Mouse (Mus musculus) heart, embryonic 11.5 days (tissue): ENCODE measurements around the gene Fam193a. TPM values are rescaled to one million over a fixed set of nuclear protein-coding genes. Genes with fewer than 3 reads are reported as not detected.
A peak's percentile ranks its signal among the peaks of the same experiment; 100 is the strongest.

Experiments
- ATAC-seq: fragments of 200-750 bp; cut with Nextera tagmentation; replicated peaks from 2 replicates; pipeline ENCODE4 v1.8.0; 2017; ENCODE audit warnings: moderate library complexity; ENCODE audit not compliant: insufficient number of reproducible peaks, low FRiP score, low TSS enrichment
- H3K27ac ChIP-seq: fragments of 300-500 bp; sonication (generic); 2 replicates; pipeline ENCODE4 v1.5.1; 2014; ENCODE audit warnings: mild to moderate bottlenecking, low read depth, low read length
- H3K27me3 ChIP-seq: fragments of 300-500 bp; sonication (generic); 2 replicates; pipeline ENCODE4 v1.6.1; 2014; ENCODE audit warnings: mild to moderate bottlenecking, low read length, mixed read lengths; ENCODE audit not compliant: control insufficient read depth, insufficient read depth
- H3K36me3 ChIP-seq: fragments of 300-500 bp; sonication (generic); 2 replicates; pipeline ENCODE4 v1.6.1; 2014; ENCODE audit warnings: mild to moderate bottlenecking, low read length, moderate library complexity, mixed read lengths; ENCODE audit not compliant: control insufficient read depth, insufficient read depth
- H3K4me1 ChIP-seq: fragments of 300-500 bp; sonication (generic); 2 replicates; pipeline ENCODE4 v1.6.1; 2014; ENCODE audit warnings: low read length; ENCODE audit not compliant: control insufficient read depth, insufficient read depth
- H3K4me2 ChIP-seq: fragments of 300-500 bp; sonication (generic); 2 replicates; pipeline ENCODE4 v1.6.1; 2014; ENCODE audit warnings: mild to moderate bottlenecking, moderate library complexity
- H3K4me3 ChIP-seq: fragments of 300-500 bp; sonication (generic); 2 replicates; pipeline ENCODE4 v1.5.1; 2014; ENCODE audit warnings: low read depth, low read length
- H3K9ac ChIP-seq: fragments of 300-500 bp; sonication (generic); 2 replicates; pipeline ENCODE4 v1.6.1; 2014; ENCODE audit warnings: mild to moderate bottlenecking, low read depth, low read length, moderate library complexity
- H3K9me3 ChIP-seq: fragments of 300-500 bp; sonication (generic); replicated peaks from 2 replicates; pipeline ENCODE4 v1.6.1; 2016; ENCODE audit warnings: low read length; ENCODE audit not compliant: control insufficient read depth
- WGBS: fragments of 180-500 bp; shearing (Covaris S2); extraction: QIAGEN DNeasy Blood & Tissue Kit; methylation state at CpG from one replicate; pipeline ENCODE4 v1.1.7; 2014; ENCODE audit not compliant: insufficient replicate concordance; 5-methylcytosine and 5-hydroxymethylcytosine counted together
- polyA plus RNA-seq: library from polyadenylated mRNA; unstranded; fragments of >200 nt; fragmentation: Nextera tagmentation; extraction: Ambion mirVana; gene quantifications from 2 replicates; pipeline ENCODE4 v1.2.1, GENCODE M21; 2014

Gene Fam193a
- polyA plus RNA-seq, 1 experiment from 2014 or later, result 12.0 TPM

- no peak overlapping the region for H3K27ac ChIP-seq
- no peak for ATAC-seq
- no peak overlapping the region for H3K9ac ChIP-seq
- no peaks in the 10 kb centered on the region; the same call in none of the 2 replicates for H3K27me3 ChIP-seq
- 54% methylated on average over 4 of the region's 4 CpGs for WGBS
- no peaks in the 10 kb centered on the region for H3K36me3 ChIP-seq
- no peak overlapping the region; the same call in 1 of the 2 replicates for H3K4me2 ChIP-seq
- peaks cover 22% of the 10 kb centered on the region for H3K4me1 ChIP-seq
- no peak overlapping the region for H3K4me3 ChIP-seq
- H3K9me3 ChIP-seq, result no peaks in the 10 kb centered on the region
Observed at GRCm38 (mm10) chr5:34523958-34524485, 154.3 kb downstream of the Fam193a start.

- Histone ChIP-seq H3K36me3 (no peaks in the 10 kb centered on the region), H3K27me3 (no peaks in the 10 kb centered on the region; the same call in none of the 2 replicates), H3K4me1 (peaks cover 22% of the 10 kb centered on the region), H3K9ac (no peak overlapping the region), H3K4me2 (no peak overlapping the region; the same call in 1 of the 2 replicates), H3K27ac (no peak overlapping the region), H3K4me3 (no peak overlapping the region), H3K9me3 (no peaks in the 10 kb centered on the region)
- ATAC-seq, result no peak
Observed at GRCm38 (mm10) chr5:34524511-34524910, 154.8 kb downstream of the Fam193a start.

GRCm38 (mm10) chr5:34525663-34526476 is 156.1 kb downstream of the Fam193a start, which contains the start of gene Sh3bp2:
TSS of gene Sh3bp2 (plus strand) at chr5:34525838.
- 2% methylated on average over 38 of the region's 38 CpGs for WGBS
- H3K27ac ChIP-seq, result 0 out of 2 replicates have a peak within 1 kb of the TSS, but pooled peaks have one; percentile 37
- H3K4me3 ChIP-seq, result peak within 1 kb of the TSS; percentile 50
- H3K4me2 ChIP-seq, result peak within 1 kb of the TSS; percentile 70
- H3K4me1 ChIP-seq, result peaks cover 15% of the 10 kb centered on the region
- H3K9me3 ChIP-seq, result no peaks in the 10 kb centered on the region
- H3K9ac ChIP-seq, result peak within 1 kb of the TSS; percentile 71
- peak; percentile 85 for ATAC-seq
- no peaks in the 10 kb centered on the region for H3K36me3 ChIP-seq
- H3K27me3 ChIP-seq, result no peaks in the 10 kb centered on the region; the same call in none of the 2 replicates

- H3K36me3 ChIP-seq, result no peaks in the 10 kb centered on the region
- peaks cover 9% of the 10 kb centered on the region for H3K4me1 ChIP-seq
- no peak overlapping the region for H3K27ac ChIP-seq
- 34% methylated on average over 5 of the region's 5 CpGs for WGBS
- peak overlapping the region; percentile 71; the same call in 1 of the 2 replicates for H3K9ac ChIP-seq
- no peak for ATAC-seq
- no peaks in the 10 kb centered on the region; the same call in none of the 2 replicates for H3K27me3 ChIP-seq
- H3K9me3 ChIP-seq, result no peaks in the 10 kb centered on the region
- H3K4me2 ChIP-seq, result peak overlapping the region; percentile 70
- peak overlapping the region; percentile 50 for H3K4me3 ChIP-seq
Observed at GRCm38 (mm10) chr5:34526477-34526775, 156.7 kb downstream of the Fam193a start.

GRCm38 (mm10) chr5:34527352-34527751 is 157.6 kb downstream of the Fam193a start:
- peaks cover 6% of the 10 kb centered on the region; the same call in 1 of the 2 replicates for H3K4me1 ChIP-seq
- H3K4me3 ChIP-seq, result no peak overlapping the region
- no peaks in the 10 kb centered on the region for H3K36me3 ChIP-seq
- H3K9ac ChIP-seq, result no peak overlapping the region
- H3K27ac ChIP-seq, result no peak overlapping the region
- no peak overlapping the region for H3K4me2 ChIP-seq
- H3K9me3 ChIP-seq, result no peaks in the 10 kb centered on the region
- H3K27me3 ChIP-seq, result no peaks in the 10 kb centered on the region; the same call in none of the 2 replicates
- ATAC-seq, result no peak
- 82% methylated on average over 2 of the region's 2 CpGs for WGBS

GRCm38 (mm10) chr5:34528724-34529123 is 159.0 kb downstream of the Fam193a start:
- H3K36me3 ChIP-seq, result no peaks in the 10 kb centered on the region
- no peak overlapping the region for H3K4me2 ChIP-seq
- no peaks in the 10 kb centered on the region; the same call in none of the 2 replicates for H3K27me3 ChIP-seq
- no peak for ATAC-seq
- WGBS, result 78% methylated on average over 5 of the region's 5 CpGs
- no peak overlapping the region for H3K9ac ChIP-seq
- no peak overlapping the region for H3K4me3 ChIP-seq
- H3K9me3 ChIP-seq, result no peaks in the 10 kb centered on the region
- peaks cover 11% of the 10 kb centered on the region; the same call in 1 of the 2 replicates for H3K4me1 ChIP-seq
- no peak overlapping the region for H3K27ac ChIP-seq

- Histone ChIP-seq H3K4me3 (no peak overlapping the region), H3K4me2 (no peak overlapping the region), H3K9ac (no peak overlapping the region), H3K4me1 (peaks cover 15% of the 10 kb centered on the region; the same call in 1 of the 2 replicates), H3K36me3 (no peaks in the 10 kb centered on the region), H3K9me3 (no peaks in the 10 kb centered on the region), H3K27ac (no peak overlapping the region), H3K27me3 (no peaks in the 10 kb centered on the region; the same call in none of the 2 replicates)
- ATAC-seq, result no peak
- 67% methylated on average over 5 of the region's 5 CpGs for WGBS
Observed at GRCm38 (mm10) chr5:34530116-34530515, 160.4 kb downstream of the Fam193a start.

- Histone ChIP-seq H3K9me3 (no peaks in the 10 kb centered on the region), H3K4me2 (no peak overlapping the region), H3K4me3 (no peak overlapping the region), H3K36me3 (no peaks in the 10 kb centered on the region), H3K9ac (no peak overlapping the region), H3K4me1 (peaks cover 15% of the 10 kb centered on the region; the same call in 1 of the 2 replicates), H3K27ac (no peak overlapping the region), H3K27me3 (no peaks in the 10 kb centered on the region; the same call in none of the 2 replicates)
- no peak; the same call in 1 of the 2 replicates for ATAC-seq
- 42% methylated on average over 4 of the region's 4 CpGs for WGBS
Observed at GRCm38 (mm10) chr5:34530687-34531086, 161.0 kb downstream of the Fam193a start.
